Mouse (Mus musculus) midbrain, embryonic 12.5 days (tissue): ENCODE data around the gene Vwf. TPM values are rescaled to one million over a fixed set of nuclear protein-coding genes. Genes with fewer than 3 reads are reported as not detected.

ENCODE experiments used
- ATAC-seq: fragments of 200-750 bp; cut with Nextera tagmentation; 2 replicates; pipeline ENCODE4 v1.8.0; 2017; ENCODE audit warnings: low read depth, moderate TSS enrichment, moderate library complexity; ENCODE audit not compliant: low FRiP score
- H3K27ac ChIP-seq: fragments of 300-500 bp; sonication (generic); replicated peaks from 2 replicates; pipeline ENCODE4 v1.5.1; 2016; ENCODE audit warnings: mild to moderate bottlenecking
- H3K27me3 ChIP-seq: fragments of 300-500 bp; sonication (generic); 2 replicates; pipeline ENCODE4 v1.6.1; 2016; ENCODE audit warnings: mild to moderate bottlenecking
- H3K36me3 ChIP-seq: fragments of 300-500 bp; sonication (generic); 2 replicates; pipeline ENCODE4 v1.6.1; 2016
- H3K4me1 ChIP-seq: fragments of 300-500 bp; sonication (generic); 2 replicates; pipeline ENCODE4 v1.6.1; 2016
- H3K4me2 ChIP-seq: fragments of 300-500 bp; sonication (generic); replicated peaks from 2 replicates; pipeline ENCODE4 v1.6.1; 2016; ENCODE audit warnings: mild to moderate bottlenecking, moderate library complexity
- H3K4me3 ChIP-seq: fragments of 300-500 bp; sonication (generic); 2 replicates; pipeline ENCODE4 v1.5.1; 2016; ENCODE audit warnings: mild to moderate bottlenecking
- H3K9ac ChIP-seq: fragments of 300-500 bp; sonication (generic); replicated peaks from 2 replicates; pipeline ENCODE4 v1.6.1; 2016; ENCODE audit warnings: mild to moderate bottlenecking, moderate library complexity
- H3K9me3 ChIP-seq: fragments of 300-500 bp; sonication (generic); 2 replicates; pipeline ENCODE4 v1.6.1; 2016; ENCODE audit warnings: mild to moderate bottlenecking
- WGBS: fragments of 180-500 bp; shearing (Covaris S2); methylation state at CpG from one replicate; pipeline ENCODE4 v1.1.7; 2016; 5-methylcytosine and 5-hydroxymethylcytosine counted together
- polyA plus RNA-seq: library from polyadenylated mRNA; unstranded; fragments of >200 nt; fragmentation: Nextera tagmentation; extraction: Ambion mirVana; gene quantifications from 2 replicates; pipeline ENCODE4 v1.2.1, GENCODE M21; 2016

The Vwf gene
- polyA plus RNA-seq, 1 experiment from 2014 or later: 15.3 TPM

- 48% methylated on average over 5 of the region's 5 CpGs for WGBS
- no peak overlapping the region for H3K9ac ChIP-seq
- ATAC-seq: no peak
Observed at GRCm38 (mm10) chr6:125727484-125727911, 180.9 kb downstream of the Vwf start.

GRCm38 (mm10) chr6:125729471-125729870 lies 182.9 kb downstream of the Vwf start:
- Histone ChIP-seq H3K4me3 (no peak overlapping the region), H3K4me2 (no peak overlapping the region), H3K36me3 (no peaks in the 10 kb centered on the region), H3K9me3 (no peaks in the 10 kb centered on the region), H3K4me1 (no peaks in the 10 kb centered on the region), H3K9ac (no peak overlapping the region), H3K27ac (no peak overlapping the region), H3K27me3 (no peaks in the 10 kb centered on the region)
- WGBS: 85% methylated on average over 6 of the region's 6 CpGs
- no peak for ATAC-seq

More at GRCm38 (mm10) chr6:125727484-125727911, 180.9 kb downstream of the Vwf start:
- Histone ChIP-seq H3K36me3 (no peaks in the 10 kb centered on the region), H3K9me3 (no peaks in the 10 kb centered on the region), H3K27me3 (no peaks in the 10 kb centered on the region), H3K4me2 (no peak overlapping the region), H3K27ac (no peak overlapping the region), H3K4me1 (no peaks in the 10 kb centered on the region), H3K4me3 (no peak overlapping the region)

- no peak for ATAC-seq
- H3K36me3 ChIP-seq: no peaks in the 10 kb centered on the region
- no peak overlapping the region for H3K9ac ChIP-seq
- no peaks in the 10 kb centered on the region for H3K9me3 ChIP-seq
- H3K27me3 ChIP-seq: no peaks in the 10 kb centered on the region
- 68% methylated on average over 11 of the region's 11 CpGs for WGBS
- H3K4me2 ChIP-seq: no peak overlapping the region
- no peaks in the 10 kb centered on the region for H3K4me1 ChIP-seq
- H3K27ac ChIP-seq: no peak overlapping the region
- H3K4me3 ChIP-seq: no peak overlapping the region
Observed at GRCm38 (mm10) chr6:125729986-125730535, 183.5 kb downstream of the Vwf start.

Other genes starting within 250 kb of the Vwf start
- 18.3 and 20.2 TPM in 2 replicates for gene Ltbr, start 232.9 kb upstream of the Vwf start, polyA plus RNA-seq
- gene Scnn1a, start 226.1 kb upstream of the Vwf start, polyA plus RNA-seq: 0.41 and 0.43 TPM in 2 replicates
- gene Tnfrsf1a, start 197.4 kb upstream of the Vwf start, polyA plus RNA-seq: 17.7 and 22.8 TPM in 2 replicates
- 0.05 and 0.17 TPM in 2 replicates for gene Plekhg6, start 166.0 kb upstream of the Vwf start, polyA plus RNA-seq
- gene Cd9, start 52.0 kb upstream of the Vwf start, polyA plus RNA-seq: 35.5 and 38.5 TPM in 2 replicates
- gene Ano2, start 143.6 kb downstream of the Vwf start, polyA plus RNA-seq: 0.06 TPM in 1 of 2 replicates, not detected in the other